Mouse (Mus musculus) forebrain, embryonic 13.5 days (tissue): Measurements from ENCODE around the gene Csrnp1. TPM values are rescaled to one million over a fixed set of nuclear protein-coding genes. Genes with fewer than 3 reads are reported as not detected.

Experiments used
- ATAC-seq: fragments of 200-750 bp; cut with Nextera tagmentation; 2 replicates; pipeline ENCODE4 v1.8.0; 2017
- H3K27ac ChIP-seq: fragments of 300-500 bp; sonication (generic); 2 replicates; pipeline ENCODE4 v1.5.1; 2015; ENCODE audit warnings: inconsistent platforms, mild to moderate bottlenecking, moderate library complexity
- H3K27me3 ChIP-seq: fragments of 300-500 bp; sonication (generic); 2 replicates; pipeline ENCODE4 v1.6.1; 2015; ENCODE audit warnings: mild to moderate bottlenecking, inconsistent platforms
- H3K36me3 ChIP-seq: fragments of 300-500 bp; sonication (generic); 2 replicates; pipeline ENCODE4 v1.6.1; 2015; ENCODE audit warnings: mild to moderate bottlenecking, inconsistent platforms; ENCODE audit not compliant: poor library complexity, severe bottlenecking
- H3K4me1 ChIP-seq: fragments of 300-500 bp; sonication (generic); 2 replicates; pipeline ENCODE4 v1.6.1; 2015; ENCODE audit warnings: inconsistent platforms
- H3K4me2 ChIP-seq: fragments of 300-500 bp; sonication (generic); 2 replicates; pipeline ENCODE4 v1.6.1; 2015; ENCODE audit warnings: inconsistent platforms, mild to moderate bottlenecking, moderate library complexity
- H3K4me3 ChIP-seq: fragments of 300-500 bp; sonication (generic); 2 replicates; pipeline ENCODE4 v1.5.1; 2015; ENCODE audit warnings: mild to moderate bottlenecking, inconsistent platforms
- H3K9ac ChIP-seq: fragments of 300-500 bp; sonication (generic); 2 replicates; pipeline ENCODE4 v1.6.1; 2015; ENCODE audit warnings: mild to moderate bottlenecking, inconsistent platforms
- H3K9me3 ChIP-seq: fragments of 300-500 bp; sonication (generic); replicated peaks from 2 replicates; pipeline ENCODE4 v1.6.1; 2016; ENCODE audit warnings: inconsistent platforms
- WGBS: fragments of 180-500 bp; shearing (Covaris S2); methylation state at CpG from one replicate; pipeline ENCODE4 v1.1.7; 2015; 5-methylcytosine and 5-hydroxymethylcytosine counted together
- polyA plus RNA-seq: library from polyadenylated mRNA; unstranded; fragments of >200 nt; fragmentation: Nextera tagmentation; extraction: Ambion mirVana; gene quantifications from 2 replicates; pipeline ENCODE4 v1.2.1, GENCODE M21; 2015

The Csrnp1 gene
- polyA plus RNA-seq, 1 experiment from 2014 or later: 1.5 TPM

GRCm38 (mm10) chr9:120000761-120001160 is 16.3 kb upstream of the Csrnp1 start:
- H3K4me1 ChIP-seq: peaks cover 18% of the 10 kb centered on the region; the same call in 1 of the 2 replicates
- no peak overlapping the region for H3K4me2 ChIP-seq
- H3K9me3 ChIP-seq: no peaks in the 10 kb centered on the region
- H3K9ac ChIP-seq: no peak overlapping the region
- H3K27me3 ChIP-seq: 0 out of 2 replicates have a peak, but pooled peaks cover 3% of the 10 kb centered on the region
- ATAC-seq: no peak
- 84% methylated on average over 5 of the region's 5 CpGs for WGBS
- H3K4me3 ChIP-seq: no peak overlapping the region
- H3K36me3 ChIP-seq: no peaks in the 10 kb centered on the region
- no peak overlapping the region for H3K27ac ChIP-seq

- Histone ChIP-seq H3K9ac (no peak overlapping the region), H3K9me3 (no peaks in the 10 kb centered on the region), H3K4me3 (no peak overlapping the region), H3K27ac (no peak overlapping the region), H3K4me1 (peaks cover 17% of the 10 kb centered on the region; the same call in 1 of the 2 replicates), H3K27me3 (0 out of 2 replicates have a peak, but pooled peaks cover 3% of the 10 kb centered on the region), H3K36me3 (no peaks in the 10 kb centered on the region), H3K4me2 (no peak overlapping the region)
- ATAC-seq: no peak
- WGBS: 76% methylated on average over 6 of the region's 6 CpGs
These were observed 15.2 kb upstream of the Csrnp1 start for GRCm38 (mm10) chr9:119999636-120000035.

GRCm38 (mm10) chr9:119998776-119999175 is 14.3 kb upstream of the Csrnp1 start:
- no peak for ATAC-seq
- peaks cover 9% of the 10 kb centered on the region; the same call in 1 of the 2 replicates for H3K4me1 ChIP-seq
- WGBS: 72% methylated on average over 1 of the region's 1 CpGs

GRCm38 (mm10) chr9:119996080-119996479 is 11.6 kb upstream of the Csrnp1 start:
- ATAC-seq: no peak
- Histone ChIP-seq H3K27ac (no peak overlapping the region), H3K36me3 (no peaks in the 10 kb centered on the region), H3K9me3 (no peaks in the 10 kb centered on the region), H3K27me3 (peaks cover 3% of the 10 kb centered on the region; the same call in 1 of the 2 replicates), H3K4me3 (no peak overlapping the region), H3K4me1 (no peaks in the 10 kb centered on the region), H3K9ac (no peak overlapping the region), H3K4me2 (no peak overlapping the region)
- WGBS: 84% methylated on average over 4 of the region's 4 CpGs

More at GRCm38 (mm10) chr9:119998776-119999175, 14.3 kb upstream of the Csrnp1 start:
- Histone ChIP-seq H3K9me3 (no peaks in the 10 kb centered on the region), H3K4me2 (no peak overlapping the region), H3K27me3 (0 out of 2 replicates have a peak, but pooled peaks cover 3% of the 10 kb centered on the region), H3K27ac (no peak overlapping the region), H3K4me3 (no peak overlapping the region), H3K36me3 (no peaks in the 10 kb centered on the region), H3K9ac (no peak overlapping the region)

GRCm38 (mm10) chr9:119994207-119994606 is 9.7 kb upstream of the Csrnp1 start:
- H3K4me3 ChIP-seq: no peak overlapping the region
- no peaks in the 10 kb centered on the region for H3K4me1 ChIP-seq
- ATAC-seq: no peak
- H3K27me3 ChIP-seq: peaks cover 1% of the 10 kb centered on the region; the same call in 1 of the 2 replicates
- WGBS: 90% methylated on average over 7 of the region's 7 CpGs
- no peak overlapping the region for H3K4me2 ChIP-seq
- H3K27ac ChIP-seq: no peak overlapping the region
- no peaks in the 10 kb centered on the region for H3K9me3 ChIP-seq
- no peak overlapping the region for H3K9ac ChIP-seq
- no peaks in the 10 kb centered on the region for H3K36me3 ChIP-seq

GRCm38 (mm10) chr9:119993092-119993844 is 8.8 kb upstream of the Csrnp1 start:
- Histone ChIP-seq H3K4me1 (no peaks in the 10 kb centered on the region), H3K4me2 (no peak overlapping the region), H3K9me3 (no peaks in the 10 kb centered on the region), H3K4me3 (no peak overlapping the region), H3K36me3 (no peaks in the 10 kb centered on the region), H3K27me3 (no peaks in the 10 kb centered on the region; the same call in 1 of the 2 replicates), H3K27ac (no peak overlapping the region), H3K9ac (no peak overlapping the region)
- no peak for ATAC-seq
- WGBS: 73% methylated on average over 10 of the region's 10 CpGs

GRCm38 (mm10) chr9:119991310-119991709 is 6.9 kb upstream of the Csrnp1 start:
- Histone ChIP-seq H3K9me3 (no peaks in the 10 kb centered on the region), H3K4me2 (no peak overlapping the region), H3K9ac (no peak overlapping the region), H3K4me3 (no peak overlapping the region), H3K36me3 (no peaks in the 10 kb centered on the region), H3K4me1 (no peaks in the 10 kb centered on the region), H3K27me3 (no peaks in the 10 kb centered on the region; the same call in 1 of the 2 replicates), H3K27ac (no peak overlapping the region)
- no peak for ATAC-seq
- 14% methylated on average over 5 of the region's 5 CpGs for WGBS

- Histone ChIP-seq H3K36me3 (no peaks in the 10 kb centered on the region), H3K9me3 (no peaks in the 10 kb centered on the region), H3K27ac (no peak overlapping the region), H3K4me1 (peaks cover 12% of the 10 kb centered on the region), H3K4me3 (no peak overlapping the region), H3K4me2 (no peak overlapping the region), H3K9ac (no peak overlapping the region), H3K27me3 (peaks cover 9% of the 10 kb centered on the region)
- no peak for ATAC-seq
- 47% methylated on average over 7 of the region's 7 CpGs for WGBS
These were observed 3.8 kb upstream of the Csrnp1 start for GRCm38 (mm10) chr9:119988304-119988703.

GRCm38 (mm10) chr9:119985881-119986574 is 1.6 kb upstream of the Csrnp1 start:
- H3K27ac ChIP-seq: no peak overlapping the region
- H3K4me2 ChIP-seq: no peak overlapping the region
- H3K27me3 ChIP-seq: peaks cover 19% of the 10 kb centered on the region
- no peaks in the 10 kb centered on the region for H3K9me3 ChIP-seq
- no peaks in the 10 kb centered on the region for H3K36me3 ChIP-seq
- WGBS: 83% methylated on average over 10 of the region's 10 CpGs
- no peak overlapping the region for H3K4me3 ChIP-seq
- H3K9ac ChIP-seq: no peak overlapping the region
- no peak for ATAC-seq
- H3K4me1 ChIP-seq: peaks cover 35% of the 10 kb centered on the region

GRCm38 (mm10) chr9:119983585-119984535 is 598 bp downstream of the Csrnp1 start:
- Histone ChIP-seq H3K27ac (no peak overlapping the region), H3K9me3 (no peaks in the 10 kb centered on the region), H3K4me1 (peaks cover 46% of the 10 kb centered on the region), H3K36me3 (no peaks in the 10 kb centered on the region), H3K4me3 (peak overlapping the region; percentile 58), H3K4me2 (peak overlapping the region; percentile 90), H3K9ac (peak overlapping the region; percentile 71), H3K27me3 (peaks cover 19% of the 10 kb centered on the region)
- ATAC-seq: peak; percentile 81
- WGBS: 1% methylated on average over 52 of the region's 79 CpGs

GRCm38 (mm10) chr9:119982956-119983551 is 1.4 kb downstream of the Csrnp1 start:
- H3K4me3 ChIP-seq: peak overlapping the region; percentile 58
- peaks cover 19% of the 10 kb centered on the region for H3K27me3 ChIP-seq
- no peaks in the 10 kb centered on the region for H3K36me3 ChIP-seq
- H3K27ac ChIP-seq: no peak overlapping the region
- H3K9ac ChIP-seq: peak overlapping the region; percentile 71
- 0% methylated on average over 45 of the region's 48 CpGs for WGBS
- H3K9me3 ChIP-seq: no peaks in the 10 kb centered on the region
- peak overlapping the region; percentile 90 for H3K4me2 ChIP-seq
- H3K4me1 ChIP-seq: peaks cover 55% of the 10 kb centered on the region
- ATAC-seq: peak; percentile 16; the same call in 1 of the 2 replicates
